Mouse (Mus musculus) left cerebral cortex, postnatal 14 days (tissue): ENCODE measurements around the gene Treh. TPM values are rescaled to one million over a fixed set of nuclear protein-coding genes. Genes with fewer than 3 reads are reported as not detected.

Source experiments
- DNase-seq, 2 experiments: peaks; one replicate each; pipeline ENCODE4 v3.0.0; 2021 to 2022; ENCODE audit warnings: low spot score in 2 of 2, mixed read lengths in 1 of 2
- intact Hi-C: fragments of 180-260 bp; cut with DNase I; formaldehyde crosslinking; loops from one replicate; pipeline ENCODE4 v1.15.1; 2025
- total RNA-seq, 2 experiments: library from RNA; stranded (reverse); gene quantifications; 2 replicates each; pipeline ENCODE4 v1.2.3; 2021

Gene Treh
- total RNA-seq, 2 experiments from 2014 or later = not detected

- intact Hi-C loops = no loop called here
- no peak for DNase-seq
These were observed 1.6 kb upstream of the Treh start for GRCm38 (mm10) chr9:44671416-44671815.

DNA sequence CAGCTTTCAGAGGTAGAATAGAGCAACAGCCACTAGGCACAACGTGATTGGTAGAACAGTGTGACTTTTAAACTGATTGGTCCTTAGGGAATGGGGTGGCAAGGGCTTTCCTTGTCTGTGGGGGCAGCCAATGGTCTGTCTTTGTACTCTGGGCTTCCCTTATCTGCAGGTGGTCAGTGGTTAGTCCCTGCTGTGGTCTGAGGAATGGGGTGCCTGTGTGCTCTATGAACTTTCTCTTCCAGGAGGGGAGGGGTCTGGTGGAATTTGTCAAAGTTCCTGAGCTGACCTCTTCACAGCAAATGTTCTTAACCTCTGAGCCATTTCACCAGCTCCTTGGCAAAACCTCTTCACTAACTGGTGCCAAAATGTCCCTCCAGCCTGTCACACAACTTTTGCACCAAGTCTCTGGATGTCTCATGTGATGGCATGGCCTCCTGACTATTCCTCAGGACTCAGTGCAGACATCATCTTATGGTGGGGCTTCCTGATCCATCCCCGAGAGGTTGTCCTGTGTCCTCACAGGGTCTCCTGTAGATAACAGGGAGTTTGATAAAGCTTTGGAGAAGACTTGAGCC is 655 bp upstream of the Treh start:
- intact Hi-C loops = loop anchor here (1.0 kb wide), 1 partner anchor 14 kb away; no protein-coding TSS in a partner anchor
- no peak for DNase-seq

GRCm38 (mm10) chr9:44678288-44678871 is 5.3 kb downstream of the Treh start:
- DNase-seq = no peak
- intact Hi-C loops = no loop called here

- DNase-seq = no peak
- intact Hi-C loops = no loop called here
These were observed 6.5 kb downstream of the Treh start for GRCm38 (mm10) chr9:44679565-44679964.

DNA sequence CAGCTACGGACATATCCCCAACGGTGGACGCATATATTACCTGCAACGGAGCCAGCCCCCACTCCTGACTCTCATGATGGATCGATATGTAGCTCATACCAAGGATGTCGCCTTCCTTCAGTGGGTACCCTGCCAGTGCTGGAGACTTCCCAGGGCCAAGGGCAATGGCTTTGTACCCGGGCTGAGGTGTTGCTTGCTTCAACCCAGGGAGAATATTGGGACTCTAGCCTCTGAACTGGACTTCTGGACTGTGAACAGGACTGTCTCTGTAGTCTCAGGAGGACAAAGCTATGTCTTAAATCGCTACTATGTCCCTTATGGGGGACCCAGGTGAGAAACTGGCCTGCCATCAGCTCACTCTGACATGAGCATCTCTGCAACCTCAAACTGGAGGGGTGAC is 10.0 kb downstream of the Treh start:
- intact Hi-C loops = no loop called here
- no peak for DNase-seq

DNA sequence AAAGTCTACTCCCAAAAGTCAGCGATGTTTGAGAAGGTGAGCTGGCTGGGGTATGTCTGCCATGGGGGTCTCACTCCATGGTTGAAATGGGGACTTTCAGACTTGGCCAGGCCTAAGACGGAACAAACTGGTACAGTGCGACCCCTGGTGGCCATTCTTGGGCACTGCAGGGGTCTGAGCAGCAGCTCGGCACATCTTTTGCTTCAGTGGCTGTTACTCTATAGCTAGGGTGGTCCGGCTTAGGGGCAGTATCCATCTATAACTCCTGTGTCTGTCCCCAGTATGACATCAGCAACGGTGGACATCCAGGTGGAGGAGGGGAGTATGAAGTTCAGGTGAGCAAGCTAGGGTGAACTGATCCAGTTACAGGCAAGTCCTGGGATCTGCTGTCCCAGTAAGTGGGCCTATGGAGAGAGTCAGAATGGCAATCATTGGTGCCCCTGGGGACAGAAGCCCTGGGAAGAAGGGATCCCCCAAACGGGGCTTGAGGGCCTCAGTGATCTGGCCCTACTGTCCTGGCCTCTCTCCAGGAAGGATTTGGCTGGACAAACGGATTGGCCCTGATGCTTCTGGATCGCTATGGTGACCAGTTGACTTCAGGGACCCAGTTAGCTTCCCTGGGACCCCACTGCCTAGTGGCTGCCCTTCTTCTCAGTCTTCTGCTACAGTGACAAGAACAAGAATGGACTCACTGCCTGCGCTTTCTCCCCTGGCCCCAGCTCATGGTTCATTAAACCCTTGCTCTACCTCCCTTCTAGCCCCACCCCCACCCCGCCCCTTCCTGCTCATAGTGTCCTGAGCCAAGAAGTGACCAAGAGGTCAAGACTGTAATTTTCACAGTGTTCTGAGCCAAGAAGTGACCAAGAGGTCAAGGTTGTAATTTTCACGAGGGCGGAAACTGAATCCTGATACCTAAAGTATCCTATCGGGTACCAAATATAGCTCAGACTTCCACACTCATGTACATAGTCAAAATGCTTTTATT is 12.6 kb downstream of the Treh start:
- peak; percentile 80 to 81 for DNase-seq
- intact Hi-C loops = loop anchor here (2.0 kb wide), 1 partner anchor 31 kb away; no protein-coding TSS in a partner anchor

DNA sequence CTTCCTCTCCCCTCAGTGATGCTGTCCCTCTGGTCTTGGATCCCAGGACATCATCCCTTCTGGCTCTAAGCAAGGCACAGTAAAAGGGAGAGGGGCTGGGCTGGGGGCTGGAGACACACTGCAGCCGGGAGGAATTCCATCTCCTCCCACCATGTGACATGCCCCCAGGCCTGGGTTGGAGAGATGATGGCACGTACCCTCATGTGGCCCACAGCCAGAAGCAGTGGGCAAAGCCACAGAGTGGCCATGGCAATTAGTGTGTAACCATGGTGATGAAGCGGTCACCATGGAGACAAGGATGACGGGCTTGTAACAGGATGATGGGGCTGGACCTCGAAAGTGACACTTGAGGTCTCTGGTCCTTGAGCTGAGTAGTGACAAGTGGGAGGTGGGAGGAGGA is 13.6 kb downstream of the Treh start:
- intact Hi-C loops = no loop called here

GRCm38 (mm10) chr9:44688013-44688412 is 15.0 kb downstream of the Treh start:
- intact Hi-C loops = no loop called here
- no peak for DNase-seq

More for the DNA sequence above, 13.6 kb downstream of the Treh start:
- peak; percentile 55 to 83 for DNase-seq

DNA sequence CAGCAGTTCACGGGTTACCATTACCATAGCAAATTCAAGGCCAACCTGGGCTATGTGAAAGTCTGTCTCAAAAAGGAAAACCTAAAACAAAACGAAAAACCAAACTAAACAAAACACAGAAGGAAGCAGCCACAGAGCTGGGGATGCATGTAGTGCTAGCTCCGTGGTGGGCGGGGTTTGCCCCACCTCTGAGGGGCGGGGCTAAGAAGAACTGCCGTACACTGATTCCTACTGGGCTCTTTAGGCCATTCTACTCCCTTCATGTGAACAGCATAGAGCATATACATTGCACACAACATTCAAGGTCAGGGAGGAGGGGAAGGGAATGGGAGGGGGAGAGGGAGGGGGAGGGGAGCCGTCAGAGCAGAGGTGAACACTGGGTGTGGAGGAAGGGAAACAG is 17.6 kb downstream of the Treh start:
- intact Hi-C loops = no loop called here
- DNase-seq = no peak

DNA sequence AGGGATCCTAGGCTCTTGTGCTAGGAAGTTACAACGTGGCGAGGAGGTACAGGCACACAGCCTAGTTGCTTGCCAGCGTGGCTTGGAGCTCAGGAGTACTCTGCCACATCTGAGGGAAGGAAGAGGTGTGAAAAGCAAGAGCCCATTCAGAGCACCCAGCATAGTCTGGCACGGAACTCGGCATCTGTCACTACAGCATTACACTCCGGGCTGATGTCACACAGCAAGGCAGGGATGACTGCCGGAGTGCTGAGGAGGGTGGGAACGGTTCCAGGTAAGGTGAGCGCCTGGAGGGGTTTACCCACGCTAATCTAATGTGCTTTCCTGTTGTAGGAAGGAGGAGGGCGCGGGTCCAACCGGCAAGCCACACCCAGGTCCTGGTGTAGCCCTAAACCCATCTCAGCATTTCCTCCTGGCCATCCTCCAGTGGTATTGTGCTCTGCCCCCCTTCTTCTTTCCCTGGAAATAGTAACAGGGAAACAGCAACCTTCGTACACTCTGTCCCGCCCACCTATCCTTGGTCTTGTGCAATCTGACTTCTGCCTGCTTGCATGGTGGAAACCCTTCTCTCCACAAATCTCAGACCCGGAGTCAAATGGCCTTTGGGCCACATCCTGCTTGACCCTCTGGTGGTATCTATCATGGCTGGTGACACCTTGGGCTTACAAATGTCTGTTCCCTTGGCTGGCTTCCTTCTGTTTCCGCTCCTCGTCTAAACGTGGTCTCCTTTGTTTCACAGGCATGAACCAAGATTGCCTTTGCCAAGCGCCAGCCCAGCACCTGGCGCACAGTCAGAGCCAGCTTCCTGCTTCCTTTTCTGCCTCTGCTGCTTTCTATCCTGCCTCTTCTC is 18.9 kb downstream of the Treh start:
- DNase-seq = peak; percentile 71 to 90
- intact Hi-C loops = no loop called here

DNA sequence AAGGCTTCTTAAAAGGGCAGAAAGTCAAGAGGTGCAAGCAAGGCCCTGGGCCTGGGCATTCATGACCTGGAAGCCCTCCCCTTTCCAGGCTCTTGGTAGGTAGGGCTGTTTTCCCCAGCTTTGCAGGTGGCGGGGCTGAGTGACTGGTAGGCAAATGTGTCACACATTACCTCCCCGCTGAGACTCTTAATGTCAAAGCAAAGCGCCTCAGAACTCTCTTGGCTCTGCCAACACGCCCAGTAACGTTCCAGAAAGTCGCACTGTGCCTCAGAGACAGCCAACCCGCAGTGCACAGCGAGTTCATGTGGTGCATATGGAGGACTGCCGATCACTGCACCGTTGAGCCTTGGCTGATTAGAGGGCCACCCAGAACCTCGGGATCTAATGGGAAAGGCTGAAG is 20.0 kb downstream of the Treh start:
- no peak for DNase-seq
- intact Hi-C loops = no loop called here

GRCm38 (mm10) chr9:44697866-44698265 is 24.8 kb downstream of the Treh start:
- intact Hi-C loops = no loop called here
- DNase-seq = no peak

- DNase-seq = no peak
- intact Hi-C loops = no loop called here
These were observed 26.2 kb downstream of the Treh start for GRCm38 (mm10) chr9:44699196-44699595.

- intact Hi-C loops = no loop called here
- DNase-seq = no peak
These were observed 26.7 kb downstream of the Treh start for GRCm38 (mm10) chr9:44699730-44700129.

DNA sequence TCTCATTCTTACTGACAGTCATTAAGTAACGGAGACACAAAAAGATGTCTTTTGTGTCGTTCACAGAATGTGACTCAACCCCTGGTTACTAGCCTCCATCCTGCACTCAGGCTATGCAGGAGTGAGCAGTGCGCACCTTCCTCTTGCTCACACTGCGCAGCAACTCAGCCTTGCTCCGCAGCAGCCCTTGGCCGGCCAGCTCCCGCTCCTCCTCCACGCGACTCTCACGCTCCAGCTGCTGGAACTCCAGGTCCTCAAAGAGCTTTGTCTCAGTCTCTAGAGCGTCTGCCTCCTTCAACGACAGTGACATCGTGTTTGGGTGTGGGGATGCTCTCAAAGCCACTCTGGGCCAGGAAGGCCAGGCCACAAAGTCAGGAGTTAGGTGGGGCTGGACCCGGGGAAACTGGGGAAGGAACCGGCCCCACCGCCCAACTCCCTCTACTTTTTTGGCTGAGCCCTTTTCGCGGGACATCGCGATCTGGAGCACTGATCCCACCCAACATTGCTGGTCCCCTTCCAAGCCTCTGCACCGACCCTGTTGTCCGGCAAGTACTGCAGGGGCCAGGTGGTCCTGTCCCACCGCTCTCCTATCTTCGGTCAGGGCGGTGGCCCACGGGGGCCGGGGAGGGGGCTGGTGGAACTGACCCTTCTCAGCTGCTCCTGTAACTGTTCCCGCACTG is 34.9 kb downstream of the Treh start:
- intact Hi-C loops = no loop called here
- no peak for DNase-seq

DNA sequence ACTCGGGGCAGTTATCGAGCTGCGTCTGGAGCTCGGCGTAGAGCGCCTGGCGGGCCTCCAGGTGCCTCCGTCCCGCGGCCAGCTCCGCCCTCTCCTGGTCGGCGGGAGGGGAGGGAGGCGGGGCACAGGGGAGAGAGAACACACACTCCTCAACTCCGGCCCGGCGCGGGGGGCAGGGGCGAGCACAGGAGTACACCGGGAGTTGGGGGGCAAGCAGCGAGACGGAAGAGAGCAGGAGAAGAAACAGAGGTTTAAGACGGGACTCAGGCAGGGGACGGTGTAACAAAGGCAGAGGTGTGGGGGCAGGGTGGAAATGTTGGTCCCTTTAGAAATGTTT is 35.4 kb downstream of the Treh start:
- no peak for DNase-seq
- intact Hi-C loops = no loop called here

DNA sequence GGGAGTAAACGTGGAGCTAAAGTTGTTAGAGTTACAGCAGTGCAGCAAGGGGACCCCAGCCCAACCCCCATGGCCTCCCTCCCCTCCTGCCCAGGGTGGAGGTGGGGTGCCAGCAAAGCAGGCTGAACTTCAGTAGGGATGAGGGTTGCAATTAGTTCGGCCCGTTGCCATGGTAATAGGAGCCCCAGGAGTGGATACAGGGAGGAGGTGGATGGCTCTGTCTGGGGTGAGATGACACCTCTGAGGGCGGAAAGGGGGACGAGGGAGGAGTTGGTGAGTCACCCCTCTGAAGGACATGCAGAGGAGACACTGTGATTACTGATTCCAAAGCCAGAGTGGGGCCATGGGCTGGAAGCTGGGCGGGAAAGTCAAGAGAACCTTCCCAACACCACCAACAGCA is 35.9 kb downstream of the Treh start:
- no peak for DNase-seq
- intact Hi-C loops = no loop called here

DNA sequence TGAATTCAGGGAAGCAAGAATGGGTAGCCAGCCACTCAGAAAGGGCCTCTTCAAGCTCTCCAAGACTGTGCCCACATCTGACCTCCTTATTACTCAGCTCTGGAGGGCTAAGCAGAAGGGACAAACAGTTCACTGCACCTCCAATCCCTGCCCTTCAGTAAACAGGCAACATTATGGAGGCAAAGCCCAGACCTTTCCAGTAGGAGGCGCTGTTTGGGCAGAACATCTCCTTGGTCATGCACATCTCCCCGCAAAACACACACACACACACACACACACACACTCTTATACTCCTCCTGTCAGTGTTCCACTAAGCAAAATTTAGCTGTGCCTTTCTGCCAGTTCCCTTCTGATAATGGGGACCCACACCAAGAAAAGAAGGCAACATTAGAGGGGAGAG is 36.6 kb downstream of the Treh start:
- peak in 1 of 2 experiments; percentile 78 for DNase-seq
- intact Hi-C loops = no loop called here

- intact Hi-C loops = no loop called here
- DNase-seq = no peak
These were observed 37.2 kb downstream of the Treh start for GRCm38 (mm10) chr9:44710213-44710612.
